Mouse (Mus musculus): Measurements from ENCODE around the gene Dhrs7b. TPM values are rescaled to one million over a fixed set of nuclear protein-coding genes. Genes with fewer than 3 reads are reported as not detected.

Dhrs7b gene
- polyA plus RNA-seq, 1 experiment: 20.9 TPM

GRCm38 (mm10) chr11:60816398-60816797, 14.0 kb upstream of the Dhrs7b start:
- Histone ChIP-seq H3K4me1 (ENCODE audit: control insufficient read depth, insufficient read depth, low read length) (no peaks in the 10 kb centered on the region), H3K27ac (ENCODE audit: insufficient read depth, low read length) (no peak overlapping the region), H3K36me3 (ENCODE audit: control insufficient read depth, insufficient read depth, low read length, poor library complexity, severe bottlenecking) (no peaks in the 10 kb centered on the region), H3K9me3 (replicated peaks; ENCODE audit: control insufficient read depth, insufficient read depth, low read length, poor library complexity, severe bottlenecking) (no peaks in the 10 kb centered on the region), H3K4me3 (ENCODE audit: low read depth, low read length) (no peak overlapping the region), H3K9ac (ENCODE audit: low read depth, poor library complexity, severe bottlenecking) (no peak overlapping the region), H3K27me3 (ENCODE audit: control insufficient read depth, insufficient read depth, low read length, poor library complexity, severe bottlenecking) (no peaks in the 10 kb centered on the region; the same call in 1 of the 2 replicates)
- TF ChIP-seq POLR2A (IDR thresholded peaks at IDR 0.05; ENCODE audit: insufficient read depth, low read length) (no peak), EP300 (IDR thresholded peaks at IDR 0.05; ENCODE audit: insufficient read depth, low read depth, low read length) (no peak), CTCF (IDR thresholded peaks at IDR 0.05; ENCODE audit: low read depth, low read length) (no peak)

- H3K36me3 ChIP-seq (ENCODE audit: control insufficient read depth, insufficient read depth, low read length, poor library complexity, severe bottlenecking): no peaks in the 10 kb centered on the region
- H3K9me3 ChIP-seq (replicated peaks; ENCODE audit: control insufficient read depth, insufficient read depth, low read length, poor library complexity, severe bottlenecking): no peaks in the 10 kb centered on the region
- H3K4me3 ChIP-seq (ENCODE audit: low read depth, low read length): no peak overlapping the region
- H3K4me1 ChIP-seq (ENCODE audit: control insufficient read depth, insufficient read depth, low read length): no peaks in the 10 kb centered on the region
- no peaks in the 10 kb centered on the region for H3K27me3 ChIP-seq (ENCODE audit: control insufficient read depth, insufficient read depth, low read length, poor library complexity, severe bottlenecking)
- no peak overlapping the region for H3K9ac ChIP-seq (ENCODE audit: low read depth, poor library complexity, severe bottlenecking)
- H3K27ac ChIP-seq (ENCODE audit: insufficient read depth, low read length): no peak overlapping the region
- TF ChIP-seq EP300 (IDR thresholded peaks at IDR 0.05; ENCODE audit: insufficient read depth, low read depth, low read length) (no peak), POLR2A (IDR thresholded peaks at IDR 0.05; ENCODE audit: insufficient read depth, low read length) (no peak), CTCF (IDR thresholded peaks at IDR 0.05; ENCODE audit: low read depth, low read length) (no peak)
Observed at GRCm38 (mm10) chr11:60823771-60824170, 6.7 kb upstream of the Dhrs7b start.

GRCm38 (mm10) chr11:60825191-60825590, 5.2 kb upstream of the Dhrs7b start:
- TF ChIP-seq EP300 (IDR thresholded peaks at IDR 0.05; ENCODE audit: insufficient read depth, low read depth, low read length) (no peak), CTCF (IDR thresholded peaks at IDR 0.05; ENCODE audit: low read depth, low read length) (no peak), POLR2A (IDR thresholded peaks at IDR 0.05; ENCODE audit: insufficient read depth, low read length) (no peak)
- no peaks in the 10 kb centered on the region for H3K36me3 ChIP-seq (ENCODE audit: control insufficient read depth, insufficient read depth, low read length, poor library complexity, severe bottlenecking)
- H3K4me1 ChIP-seq (ENCODE audit: control insufficient read depth, insufficient read depth, low read length): no peaks in the 10 kb centered on the region
- H3K27ac ChIP-seq (ENCODE audit: insufficient read depth, low read length): no peak overlapping the region
- no peaks in the 10 kb centered on the region for H3K27me3 ChIP-seq (ENCODE audit: control insufficient read depth, insufficient read depth, low read length, poor library complexity, severe bottlenecking)
- no peak overlapping the region for H3K9ac ChIP-seq (ENCODE audit: low read depth, poor library complexity, severe bottlenecking)
- H3K4me3 ChIP-seq (ENCODE audit: low read depth, low read length): no peak overlapping the region
- no peaks in the 10 kb centered on the region for H3K9me3 ChIP-seq (replicated peaks; ENCODE audit: control insufficient read depth, insufficient read depth, low read length, poor library complexity, severe bottlenecking)

- no peak overlapping the region for H3K27ac ChIP-seq (ENCODE audit: insufficient read depth, low read length)
- H3K27me3 ChIP-seq (ENCODE audit: control insufficient read depth, insufficient read depth, low read length, poor library complexity, severe bottlenecking): no peaks in the 10 kb centered on the region
- no peaks in the 10 kb centered on the region for H3K36me3 ChIP-seq (ENCODE audit: control insufficient read depth, insufficient read depth, low read length, poor library complexity, severe bottlenecking)
- TF ChIP-seq EP300 (IDR thresholded peaks at IDR 0.05; ENCODE audit: insufficient read depth, low read depth, low read length) (no peak), CTCF (IDR thresholded peaks at IDR 0.05; ENCODE audit: low read depth, low read length) (no peak)
- H3K9me3 ChIP-seq (replicated peaks; ENCODE audit: control insufficient read depth, insufficient read depth, low read length, poor library complexity, severe bottlenecking): no peaks in the 10 kb centered on the region
- H3K9ac ChIP-seq (ENCODE audit: low read depth, poor library complexity, severe bottlenecking): no peak overlapping the region
- H3K4me1 ChIP-seq (ENCODE audit: control insufficient read depth, insufficient read depth, low read length): no peaks in the 10 kb centered on the region
- H3K4me3 ChIP-seq (ENCODE audit: low read depth, low read length): no peak overlapping the region
Observed at GRCm38 (mm10) chr11:60826700-60827099, 3.7 kb upstream of the Dhrs7b start.

GRCm38 (mm10) chr11:60827241-60827945, 3.0 kb upstream of the Dhrs7b start:
- Histone ChIP-seq H3K27ac (ENCODE audit: insufficient read depth, low read length) (no peak overlapping the region), H3K4me1 (ENCODE audit: control insufficient read depth, insufficient read depth, low read length) (no peaks in the 10 kb centered on the region), H3K36me3 (ENCODE audit: control insufficient read depth, insufficient read depth, low read length, poor library complexity, severe bottlenecking) (no peaks in the 10 kb centered on the region), H3K9me3 (replicated peaks; ENCODE audit: control insufficient read depth, insufficient read depth, low read length, poor library complexity, severe bottlenecking) (no peaks in the 10 kb centered on the region), H3K4me3 (ENCODE audit: low read depth, low read length) (no peak overlapping the region), H3K9ac (ENCODE audit: low read depth, poor library complexity, severe bottlenecking) (no peak overlapping the region), H3K27me3 (ENCODE audit: control insufficient read depth, insufficient read depth, low read length, poor library complexity, severe bottlenecking) (no peaks in the 10 kb centered on the region)
- TF ChIP-seq CTCF (IDR thresholded peaks at IDR 0.05; ENCODE audit: low read depth, low read length): no peak
- no peak for TF ChIP-seq POLR2A (IDR thresholded peaks at IDR 0.05; ENCODE audit: insufficient read depth, low read length)
- TF ChIP-seq EP300 (IDR thresholded peaks at IDR 0.05; ENCODE audit: insufficient read depth, low read depth, low read length): no peak

GRCm38 (mm10) chr11:60828903-60829302, 1.5 kb upstream of the Dhrs7b start:
- Histone ChIP-seq H3K9me3 (replicated peaks; ENCODE audit: control insufficient read depth, insufficient read depth, low read length, poor library complexity, severe bottlenecking) (no peaks in the 10 kb centered on the region), H3K36me3 (ENCODE audit: control insufficient read depth, insufficient read depth, low read length, poor library complexity, severe bottlenecking) (no peaks in the 10 kb centered on the region; the same call in 1 of the 2 replicates), H3K27ac (ENCODE audit: insufficient read depth, low read length) (no peak overlapping the region), H3K27me3 (ENCODE audit: control insufficient read depth, insufficient read depth, low read length, poor library complexity, severe bottlenecking) (no peaks in the 10 kb centered on the region), H3K4me1 (ENCODE audit: control insufficient read depth, insufficient read depth, low read length) (no peaks in the 10 kb centered on the region), H3K4me3 (ENCODE audit: low read depth, low read length) (no peak overlapping the region), H3K9ac (ENCODE audit: low read depth, poor library complexity, severe bottlenecking) (no peak overlapping the region)
- TF ChIP-seq EP300 (IDR thresholded peaks at IDR 0.05; ENCODE audit: insufficient read depth, low read depth, low read length): no peak
- TF ChIP-seq POLR2A (IDR thresholded peaks at IDR 0.05; ENCODE audit: insufficient read depth, low read length): no peak
- TF ChIP-seq CTCF (IDR thresholded peaks at IDR 0.05; ENCODE audit: low read depth, low read length): no peak

Measured in ES-Bruce4 (cell line).